Mouse (Mus musculus): ENCODE data around the gene Olfr155.

The Olfr155 gene

DNA sequence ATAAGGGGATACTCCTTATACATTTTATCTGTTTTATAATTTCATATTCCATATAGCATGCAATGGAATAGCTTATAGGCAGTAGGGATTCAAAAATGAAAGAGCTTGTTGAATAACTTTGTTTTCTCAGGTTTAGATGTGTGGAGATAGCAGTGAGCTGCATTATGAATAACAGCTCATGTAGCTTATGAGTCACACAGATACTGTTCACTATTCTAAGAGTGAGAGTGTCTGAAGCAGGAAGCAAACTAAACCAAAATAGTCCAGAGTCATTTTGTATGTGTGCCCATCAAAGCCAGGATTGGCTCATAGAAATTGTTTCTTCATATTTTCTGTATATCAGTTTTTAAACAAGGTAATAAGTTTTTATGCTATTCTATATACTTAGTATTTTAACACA lies 45.8 kb downstream of the Olfr155 start:
- no peak for DNase-seq

DNA sequence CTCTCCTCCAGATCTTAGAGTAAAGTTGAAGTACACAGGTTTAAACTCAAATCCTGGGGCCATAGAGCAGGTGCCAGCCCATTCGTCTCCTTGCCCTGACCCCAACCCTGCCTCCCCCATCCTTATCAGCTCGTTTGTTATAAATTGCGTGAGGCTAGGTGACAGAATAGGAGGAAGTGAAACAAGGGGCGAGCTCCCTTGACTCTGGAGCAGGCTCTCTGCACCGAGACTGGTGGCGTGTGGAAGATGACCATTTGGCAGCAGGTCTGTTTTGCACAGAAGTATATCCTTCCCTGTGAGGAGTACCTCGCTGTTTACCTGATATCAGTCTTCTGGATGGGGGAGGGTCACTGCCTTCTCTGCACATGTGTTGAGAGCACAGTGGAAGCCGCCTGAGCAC lies 47.8 kb downstream of the Olfr155 start:
- DNase-seq: no peak

DNA sequence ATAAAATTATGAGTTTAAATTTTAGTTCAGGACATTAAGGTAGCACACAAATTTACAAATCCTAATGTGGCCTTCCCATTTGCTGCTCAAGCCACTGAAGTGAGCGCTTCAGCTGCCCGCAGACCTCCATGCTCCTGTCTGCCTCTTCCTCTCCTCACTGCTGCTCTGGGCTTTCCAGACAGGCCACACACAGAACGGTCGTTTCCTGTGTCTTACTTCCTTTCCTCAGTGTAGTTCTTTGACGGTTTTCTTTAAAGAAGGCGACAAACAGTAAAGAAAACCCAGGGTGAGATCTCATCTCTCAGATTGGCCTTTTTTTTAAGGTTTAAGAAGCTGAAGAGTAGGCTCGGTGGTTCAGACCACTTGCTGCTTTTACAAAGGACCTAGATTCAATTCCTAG lies 52.3 kb downstream of the Olfr155 start:
- no peak for DNase-seq

DNA sequence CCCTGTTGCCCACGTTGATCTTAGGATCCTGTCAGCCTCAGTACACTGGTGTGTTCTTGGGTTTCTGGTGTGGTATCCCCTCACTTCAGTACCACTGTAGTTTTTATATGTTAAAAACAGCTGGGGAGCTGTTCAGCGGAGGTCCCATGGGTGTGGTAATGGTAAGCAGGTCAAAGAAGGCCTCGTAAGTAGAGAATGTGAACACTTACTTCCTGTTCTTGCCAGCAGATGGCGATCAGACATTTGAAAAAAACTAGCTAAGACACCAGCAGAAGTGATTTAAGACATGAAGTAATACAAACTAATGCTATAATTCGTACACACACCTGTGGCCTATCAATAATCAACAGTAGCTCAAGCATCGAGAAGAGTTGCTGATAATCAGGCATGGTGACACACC lies 55.1 kb downstream of the Olfr155 start:
- peak in 1 of 2 experiments; percentile 68 for DNase-seq

Measured in kidney, adult 8-10 months (tissue).